Mouse (Mus musculus) MEL (cell line): ENCODE measurements around the gene Zfp593. TPM values are rescaled to one million over a fixed set of nuclear protein-coding genes. Genes with fewer than 3 reads are reported as not detected.
A peak's percentile ranks its signal among the peaks of the same experiment; 100 is the strongest.

ENCODE experiments used
- DNase-seq: peaks from one replicate; pipeline ENCODE4 v3.0.0; 2011; ENCODE audit warnings: low read depth, low spot score
- H3K27ac ChIP-seq: 2 replicates; pipeline ENCODE4 v1.5.1; 2012; ENCODE audit warnings: low read depth, mild to moderate bottlenecking, control low read depth, low read length, moderate library complexity; ENCODE audit not compliant: control insufficient read depth
- H3K27me3 ChIP-seq, 2 experiments: fragments of 150-350 bp in 1 of 2; sonication (generic) in 1 of 2; 2 replicates each; pipeline ENCODE4 v1.6.1; 2012; ENCODE audit warnings: low read length in 2 of 2, mild to moderate bottlenecking in 2 of 2, improper control_type of control experiment in 1 of 2, moderate library complexity in 1 of 2; ENCODE audit not compliant: insufficient read depth in 2 of 2, control insufficient read depth in 1 of 2
- H3K36me3 ChIP-seq, 2 experiments: 2 replicates each; pipeline ENCODE4 v1.6.1; 2012 to 2014; ENCODE audit warnings: low read length in 2 of 2, improper control_type of control experiment in 1 of 2, inconsistent platforms in 1 of 2, mild to moderate bottlenecking in 1 of 2; ENCODE audit not compliant: insufficient read depth in 2 of 2, control insufficient read depth in 1 of 2
- H3K4me1 ChIP-seq, 2 experiments: fragments of 150-350 bp in 1 of 2; sonication (generic) in 1 of 2; 2 replicates each; pipeline ENCODE4 v1.6.1; 2012; ENCODE audit warnings: low read length in 2 of 2, improper control_type of control experiment in 1 of 2, mild to moderate bottlenecking in 1 of 2; ENCODE audit not compliant: insufficient read depth in 2 of 2, control insufficient read depth in 1 of 2
- H3K4me3 ChIP-seq, 2 experiments: fragments of 150-350 bp in 1 of 2; sonication (generic) in 1 of 2; 2 replicates each; pipeline ENCODE4 v1.5.1; 2012; ENCODE audit warnings: low read depth in 2 of 2, low read length in 2 of 2, mild to moderate bottlenecking in 2 of 2, moderate library complexity in 2 of 2, control low read depth in 1 of 2, improper control_type of control experiment in 1 of 2; ENCODE audit not compliant: control insufficient read depth in 1 of 2, insufficient read depth in 1 of 2
- H3K79me2 ChIP-seq: 2 replicates; pipeline ENCODE4 v1.6.1; 2012; ENCODE audit warnings: mild to moderate bottlenecking, low read length, moderate library complexity; ENCODE audit not compliant: control insufficient read depth, poor library complexity, insufficient read depth
- H3K9ac ChIP-seq: 2 replicates; pipeline ENCODE4 v1.6.1; 2012; ENCODE audit warnings: low read depth, mild to moderate bottlenecking, control low read depth, low read length, moderate library complexity; ENCODE audit not compliant: control insufficient read depth, poor library complexity, severe bottlenecking
- H3K9me3 ChIP-seq: fragments of 150-350 bp; sonication (generic); replicated peaks from 2 replicates; pipeline ENCODE4 v1.6.1; 2012; ENCODE audit warnings: mild to moderate bottlenecking, low read length, improper control_type of control experiment, moderate library complexity; ENCODE audit not compliant: insufficient read depth
- CHD1 ChIP-seq: IDR thresholded peaks from 2 replicates; pipeline ENCODE4 v1.6.1; 2012; ENCODE audit warnings: low read depth, mild to moderate bottlenecking, inconsistent platforms, low read length, improper control_type of control experiment
- CHD2 ChIP-seq: IDR thresholded peaks from 2 replicates; pipeline ENCODE4 v1.6.1; 2011; ENCODE audit warnings: low read length, improper control_type of control experiment
- CTCF ChIP-seq, 3 experiments: IDR thresholded peaks in 2 of 3; conservative IDR thresholded peaks in 1 of 3; 2 replicates each; pipeline ENCODE4 v1.5.1; 2011 to 2012; ENCODE audit warnings: low read length in 3 of 3, low read depth in 2 of 3, mild to moderate bottlenecking in 2 of 3, improper control_type of control experiment in 1 of 3, inconsistent platforms in 1 of 3, mixed read lengths in 1 of 3, moderate library complexity in 1 of 3; ENCODE audit not compliant: control insufficient read depth in 1 of 3, insufficient read depth in 1 of 3, poor library complexity in 1 of 3, severe bottlenecking in 1 of 3
- E2F4 ChIP-seq: IDR thresholded peaks from 2 replicates; pipeline ENCODE4 v1.6.1; 2011; ENCODE audit warnings: low read depth, low read length, improper control_type of control experiment, borderline replicate concordance
- ELF1 ChIP-seq: IDR thresholded peaks from 2 replicates; pipeline ENCODE4 v1.6.1; 2014; ENCODE audit warnings: low read depth, mild to moderate bottlenecking, inconsistent platforms, low read length, improper control_type of control experiment, moderate library complexity
- EP300 ChIP-seq, 2 experiments: IDR thresholded peaks; 2 replicates each; pipeline ENCODE4 v1.6.1; 2011; ENCODE audit warnings: improper control_type of control experiment in 2 of 2, low read length in 2 of 2, low read depth in 1 of 2, mild to moderate bottlenecking in 1 of 2
- ETS1 ChIP-seq: IDR thresholded peaks from 2 replicates; pipeline ENCODE4 v1.6.1; 2012; ENCODE audit warnings: low read depth, mild to moderate bottlenecking, inconsistent platforms, low read length, improper control_type of control experiment, moderate library complexity
- GATA1 ChIP-seq: IDR thresholded peaks from 2 replicates; pipeline ENCODE4 v1.6.1; 2011; ENCODE audit warnings: low read depth, low read length, improper control_type of control experiment
- HCFC1 ChIP-seq: IDR thresholded peaks from 2 replicates; pipeline ENCODE4 v1.6.1; 2012; ENCODE audit warnings: low read depth, mild to moderate bottlenecking, inconsistent platforms, low read length, improper control_type of control experiment, moderate library complexity
- KAT2A ChIP-seq: conservative IDR thresholded peaks from 2 replicates; pipeline ENCODE4 v1.6.1; 2012; ENCODE audit warnings: low read depth, low read length, improper control_type of control experiment, inconsistent platforms
- MAFK ChIP-seq: IDR thresholded peaks from 2 replicates; pipeline ENCODE4 v1.6.1; 2011; ENCODE audit warnings: low read depth, mild to moderate bottlenecking, low read length, improper control_type of control experiment, borderline replicate concordance
- MAX ChIP-seq: IDR thresholded peaks from 2 replicates; pipeline ENCODE4 v1.6.1; 2011; ENCODE audit warnings: low read length, improper control_type of control experiment
- MAZ ChIP-seq: IDR thresholded peaks from 2 replicates; pipeline ENCODE4 v1.6.1; 2012; ENCODE audit warnings: low read depth, mild to moderate bottlenecking, inconsistent platforms, low read length, improper control_type of control experiment
- MEF2A ChIP-seq: IDR thresholded peaks from 2 replicates; pipeline ENCODE4 v1.6.1; 2014; ENCODE audit warnings: low read depth, mild to moderate bottlenecking, inconsistent platforms, low read length, improper control_type of control experiment; ENCODE audit not compliant: poor library complexity, insufficient replicate concordance, severe bottlenecking; ENCODE audit errors: extremely low read depth
- MXI1 ChIP-seq: IDR thresholded peaks from 2 replicates; pipeline ENCODE4 v1.6.1; 2011; ENCODE audit warnings: mild to moderate bottlenecking, low read depth, low read length, improper control_type of control experiment
- MYC ChIP-seq: IDR thresholded peaks from 2 replicates; pipeline ENCODE4 v1.6.1; 2011; ENCODE audit warnings: low read depth, mild to moderate bottlenecking, low read length, improper control_type of control experiment, moderate library complexity
- NELFE ChIP-seq: IDR thresholded peaks from 2 replicates; pipeline ENCODE4 v1.6.1; 2011; ENCODE audit warnings: low read depth, low read length, improper control_type of control experiment
- POLR2AphosphoS2 ChIP-seq: IDR thresholded peaks from 2 replicates; pipeline ENCODE4 v1.6.1; 2011; ENCODE audit warnings: low read length, improper control_type of control experiment
- RAD21 ChIP-seq: IDR thresholded peaks from 2 replicates; pipeline ENCODE4 v1.6.1; 2011; ENCODE audit warnings: mild to moderate bottlenecking, low read depth, low read length, improper control_type of control experiment
- RCOR1 ChIP-seq: IDR thresholded peaks from 2 replicates; pipeline ENCODE4 v1.6.1; 2012; ENCODE audit warnings: low read depth, mild to moderate bottlenecking, inconsistent platforms, low read length, improper control_type of control experiment
- SIN3A ChIP-seq: IDR thresholded peaks from 2 replicates; pipeline ENCODE4 v1.6.1; 2012; ENCODE audit warnings: low read length, improper control_type of control experiment, inconsistent platforms
- TAL1 ChIP-seq: IDR thresholded peaks from 2 replicates; pipeline ENCODE4 v1.6.1; 2012; ENCODE audit warnings: mild to moderate bottlenecking, inconsistent platforms, low read length, moderate library complexity, mixed read lengths
- TBP ChIP-seq: IDR thresholded peaks from 2 replicates; pipeline ENCODE4 v1.8.0; 2011; ENCODE audit warnings: low read depth, low read length, improper control_type of control experiment
- TCF12 ChIP-seq: IDR thresholded peaks from 2 replicates; pipeline ENCODE4 v1.6.1; 2014; ENCODE audit warnings: low read depth, mild to moderate bottlenecking, inconsistent platforms, low read length, improper control_type of control experiment, moderate library complexity
- ZMIZ1 ChIP-seq: IDR thresholded peaks from 2 replicates; pipeline ENCODE4 v1.6.1; 2012; ENCODE audit warnings: low read depth, mild to moderate bottlenecking, inconsistent platforms, low read length, improper control_type of control experiment, moderate library complexity
- polyA plus RNA-seq, 2 experiments: library from polyadenylated mRNA; stranded (reverse) in 1 of 2; unstranded in 1 of 2; fragments of >175 nt in 1 of 2; fragments of >200 nt in 1 of 2; gene quantifications; 2 replicates each; pipeline versions ENCODE4 v1.2.1 to v1.2.4; 2012; ENCODE audit warnings: low replicate concordance in 2 of 2, low read depth in 1 of 2; ENCODE audit not compliant: insufficient read length in 2 of 2, insufficient read depth in 1 of 2, missing spikeins in 1 of 2
- total RNA-seq: library from RNA; depleted of rRNA; stranded (reverse); fragments of 300-350 nt; gene quantifications from 2 replicates; pipeline ENCODE4 v1.2.3, GENCODE M21; 2012

Gene Zfp593
- total and polyA plus RNA-seq, 3 experiments = 30.4 to 33.9 TPM; not detected in 1

- peak; percentile 63; the same call in 1 of the 2 replicates for TF ChIP-seq MAX
- TF ChIP-seq EP300 (IDR thresholded peaks at IDR 0.05; ENCODE audit: low read depth in 1 of 2, low read length in 2 of 2) = 0 out of 4 replicates have a peak, but pooled peaks of 1 of the 2 experiments have one; percentile 16
- TF ChIP-seq POLR2AphosphoS2 = peak; percentile 89
- peak in 2 of 3 experiments; percentile 20 to 33; a peak in 4 of 6 replicates for TF ChIP-seq CTCF (IDR thresholded peaks at IDR 0.05 in 2 of 3, conservative IDR thresholded peaks at IDR 0.05 in 1 of 3; ENCODE audit: control insufficient read depth in 1 of 3, insufficient read depth in 1 of 3, low read depth in 2 of 3, low read length in 3 of 3, poor library complexity in 1 of 3, severe bottlenecking in 1 of 3)
- no peak for TF ChIP-seq GATA1
- TF ChIP-seq HCFC1 = peak; percentile 77
- peak; percentile 57 for TF ChIP-seq ELF1
Measured at GRCm38 (mm10) chr4:134287168-134287564, 41.8 kb upstream of the Zfp593 start (continued).

DNA sequence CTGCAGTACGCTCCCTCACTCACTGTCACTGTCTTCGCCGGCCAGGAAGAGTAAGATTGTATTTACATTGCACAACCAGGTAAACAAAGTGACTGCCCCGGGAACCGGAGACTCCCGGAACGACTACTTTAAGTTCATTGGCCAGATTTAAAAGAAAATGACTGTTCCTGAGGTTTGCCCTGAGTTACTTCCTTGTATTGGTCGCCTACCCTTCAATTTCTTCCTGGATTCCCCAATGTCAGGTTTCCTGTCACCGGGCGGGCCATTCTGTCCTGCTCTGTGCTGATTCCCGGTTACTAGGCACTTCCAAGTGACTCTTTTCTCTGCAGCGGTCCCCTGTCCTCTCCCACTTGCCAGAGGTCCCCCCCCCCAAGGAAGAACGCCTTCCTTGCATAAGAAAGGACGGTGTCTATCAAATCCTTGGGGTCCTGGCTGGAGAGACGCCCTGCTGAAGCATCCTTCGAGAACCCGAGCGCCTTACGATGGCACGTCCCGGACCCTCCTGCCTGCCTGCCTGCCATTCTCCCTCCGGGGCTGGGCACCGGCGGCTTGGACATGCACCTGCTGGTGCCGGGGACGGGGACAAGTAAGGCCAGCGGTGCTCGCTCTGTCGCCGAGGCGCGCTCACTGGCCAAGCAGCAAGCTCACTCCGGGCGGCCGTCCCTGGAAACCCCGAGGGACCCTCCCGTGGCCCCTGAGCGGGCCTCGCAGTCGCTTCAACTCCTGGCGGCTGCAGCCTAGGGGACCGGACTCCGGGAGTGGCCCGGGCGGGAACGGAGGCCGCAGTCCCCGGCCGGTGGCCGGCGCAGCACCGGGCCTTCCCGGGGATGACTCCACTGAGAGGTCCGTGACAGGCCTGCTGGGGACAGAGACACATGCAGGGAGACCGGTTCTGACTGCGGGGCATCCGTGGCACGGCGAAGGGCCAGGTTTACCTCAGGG lies 41.1 kb upstream of the Zfp593 start:
- Histone ChIP-seq H3K4me1 (peaks cover 2 to 21% of the 10 kb centered on the region in 2 experiments; a peak in 3 of 4 replicates), H3K27ac (peak overlapping the region; percentile 73), H3K27me3 (no peaks in the 10 kb centered on the region), H3K79me2 (peaks cover 15% of the 10 kb centered on the region), H3K9ac (peak overlapping the region; percentile 99), H3K9me3 (no peaks in the 10 kb centered on the region), H3K36me3 (peaks cover 8 to 24% of the 10 kb centered on the region in 2 experiments), H3K4me3 (peak overlapping the region; percentile 96 to 97)
- peak; percentile 64 for DNase-seq
- TF ChIP-seq SIN3A (peak; percentile 27; the same call in 1 of the 2 replicates), TBP (0 out of 2 replicates have a peak, but pooled peaks have one; percentile 32), MAFK (no peak), ELF1 (peak; percentile 41; the same call in 1 of the 2 replicates), E2F4 (no peak), CHD1 (no peak)

DNA sequence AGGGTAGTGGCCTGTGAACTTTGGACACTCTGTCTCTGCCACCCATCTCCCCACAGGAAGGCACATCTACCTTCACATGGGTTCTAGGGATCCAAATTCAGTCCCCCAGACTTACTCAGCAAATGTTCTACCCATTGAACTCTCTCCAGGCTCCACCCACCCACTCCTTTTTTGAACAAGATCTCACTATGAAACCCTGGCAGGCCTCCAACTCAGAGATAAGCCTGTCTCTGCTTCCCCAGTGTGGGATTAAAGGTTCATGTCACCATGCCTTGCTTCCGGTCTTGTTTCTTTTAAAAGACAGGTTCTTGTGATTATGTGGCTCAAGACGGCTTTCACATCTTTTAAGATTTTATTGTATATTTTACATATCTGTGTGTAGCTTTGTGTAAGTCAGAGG lies 39.5 kb upstream of the Zfp593 start:
- Histone ChIP-seq H3K27ac (peak overlapping the region; percentile 73), H3K9ac (no peak overlapping the region), H3K9me3 (no peaks in the 10 kb centered on the region), H3K4me1 (peaks cover 2 to 21% of the 10 kb centered on the region in 2 experiments; a peak in 3 of 4 replicates), H3K79me2 (peaks cover 15% of the 10 kb centered on the region), H3K36me3 (peaks cover 11 to 24% of the 10 kb centered on the region in 2 experiments), H3K4me3 (no peak overlapping the region), H3K27me3 (no peaks in the 10 kb centered on the region)
- peak; percentile 91 for DNase-seq
- TF ChIP-seq MEF2A (no peak), RCOR1 (peak; percentile 37; the same call in 1 of the 2 replicates), GATA1 (peak; percentile 60), RAD21 (no peak), CHD2 (no peak), MXI1 (peak; percentile 66), SIN3A (peak; percentile 84), MAX (0 out of 2 replicates have a peak, but pooled peaks have one; percentile 23), ETS1 (peak; percentile 70), NELFE (peak; percentile 29; the same call in 1 of the 2 replicates), MAFK (peak; percentile 33; the same call in 1 of the 2 replicates), MYC (peak; percentile 80; the same call in 1 of the 2 replicates), TAL1 (no peak), EP300 (IDR thresholded peaks at IDR 0.05; ENCODE audit: low read depth in 1 of 2, low read length in 2 of 2) (peak in 1 of 2 experiments; percentile 46; a peak in 2 of 4 replicates), KAT2A (no peak), HCFC1 (0 out of 2 replicates have a peak, but pooled peaks have one; percentile 45), POLR2AphosphoS2 (peak; percentile 50), TCF12 (peak; percentile 31; the same call in 1 of the 2 replicates), ZMIZ1 (no peak), MAZ (0 out of 2 replicates have a peak, but pooled peaks have one; percentile 19)
